Mouse (Mus musculus) G1E (cell line): Measurements from ENCODE around the gene Pkd2l1. TPM values are rescaled to one million over a fixed set of nuclear protein-coding genes. Genes with fewer than 3 reads are reported as not detected.

ENCODE experiments used
- ATAC-seq: 2 replicates; pipeline ENCODE4 v1.8.0; 2016; ENCODE audit warnings: mild to moderate bottlenecking; ENCODE audit not compliant: insufficient number of reproducible peaks, poor library complexity, low FRiP score, severe bottlenecking; ENCODE audit errors: extremely low read depth
- DNase-seq: peaks from one replicate; pipeline ENCODE4 v3.0.0; 2012; ENCODE audit warnings: low spot score
- H3K27me3 ChIP-seq: 2 replicates; pipeline ENCODE4 v1.6.1; 2012; ENCODE audit warnings: mild to moderate bottlenecking, low read length, inconsistent platforms; ENCODE audit not compliant: insufficient read depth
- H3K36me3 ChIP-seq: replicated peaks from 2 replicates; pipeline ENCODE3; 2012; ENCODE audit warnings: mild to moderate bottlenecking, inconsistent platforms
- H3K4me1 ChIP-seq: 2 replicates; pipeline ENCODE4 v1.6.1; 2012; ENCODE audit warnings: low read depth, low read length, inconsistent platforms, mixed read lengths; ENCODE audit not compliant: insufficient read depth
- H3K4me3 ChIP-seq: 2 replicates; pipeline ENCODE4 v1.5.1; 2012; ENCODE audit warnings: low read depth, mild to moderate bottlenecking, inconsistent platforms, low read length, moderate library complexity, mixed read lengths
- H3K9me3 ChIP-seq: replicated peaks from 2 replicates; pipeline ENCODE4 v1.6.1; 2012; ENCODE audit warnings: inconsistent platforms
- CTCF ChIP-seq: IDR thresholded peaks from 2 replicates; pipeline ENCODE4 v1.5.1; 2012; ENCODE audit warnings: low read depth, low read length, inconsistent platforms, mixed read lengths
- GATA1 ChIP-seq: IDR thresholded peaks from 2 replicates; pipeline ENCODE4 v1.6.1; 2012; ENCODE audit warnings: borderline replicate concordance, low read length, inconsistent platforms, mixed read lengths
- GATA2 ChIP-seq: IDR thresholded peaks from 2 replicates; pipeline ENCODE4 v1.6.1; 2012; ENCODE audit warnings: low read depth, low read length, inconsistent platforms, borderline replicate concordance
- POLR2AphosphoS5 ChIP-seq: IDR thresholded peaks from 2 replicates; pipeline ENCODE4 v1.6.1; 2012; ENCODE audit warnings: low read depth, low read length, inconsistent platforms; ENCODE audit not compliant: insufficient replicate concordance
- TAL1 ChIP-seq: conservative IDR thresholded peaks from 2 replicates; pipeline ENCODE4 v1.6.1; 2012; ENCODE audit warnings: low read depth, low read length, inconsistent platforms, mixed read lengths
- polyA plus RNA-seq: library from polyadenylated mRNA; stranded (reverse); fragments of >175 nt; gene quantifications from 2 replicates; pipeline ENCODE4 v1.2.3, GENCODE M21; 2012
- total RNA-seq, 2 experiments: library from RNA; stranded (forward) in 1 of 2; stranded (reverse) in 1 of 2; fragments of 200-1000 nt in 1 of 2; fragments of >200 nt in 1 of 2; fragmentation: Nextera tagmentation in 1 of 2; gene quantifications; 2 replicates each; pipeline ENCODE4 v1.2.3; 2014 to 2017

Gene Pkd2l1
- total and polyA plus RNA-seq, 3 experiments = not detected

GRCm38 (mm10) chr19:44100840-44101239 is 91.4 kb downstream of the Pkd2l1 start:
- peaks cover 12% of the 10 kb centered on the region for H3K4me1 ChIP-seq
- TF ChIP-seq CTCF (no peak), GATA2 (no peak), TAL1 (no peak), POLR2AphosphoS5 (no peak), GATA1 (no peak)
- no peak for DNase-seq
- peaks cover 69% of the 10 kb centered on the region for H3K36me3 ChIP-seq
- H3K9me3 ChIP-seq = no peaks in the 10 kb centered on the region
- H3K27me3 ChIP-seq = no peaks in the 10 kb centered on the region
- no peak overlapping the region for H3K4me3 ChIP-seq
- no peak for ATAC-seq

Other genes starting within 250 kb of the Pkd2l1 start
- not detected in 2 replicates for gene Cpn1, start 205.9 kb downstream of the Pkd2l1 start, total RNA-seq (2014; fragmentation: Nextera tagmentation)
- not detected in 2 replicates for gene Cpn1, start 205.9 kb downstream of the Pkd2l1 start, total RNA-seq (2017)
- gene Cpn1, start 205.9 kb downstream of the Pkd2l1 start, polyA plus RNA-seq = not detected in 2 replicates
- not detected in 2 replicates for gene Cyp2c23, start 163.2 kb downstream of the Pkd2l1 start, total RNA-seq (2014; fragmentation: Nextera tagmentation)
- 0.11 and 0.12 TPM in 2 replicates for gene Cyp2c23, start 163.2 kb downstream of the Pkd2l1 start, total RNA-seq (2017)
- gene Cyp2c23, start 163.2 kb downstream of the Pkd2l1 start, polyA plus RNA-seq = not detected in 2 replicates
- 21.7 and 24.5 TPM in 2 replicates for gene Erlin1, start 122.7 kb downstream of the Pkd2l1 start, total RNA-seq (2014; fragmentation: Nextera tagmentation)
- gene Erlin1, start 122.7 kb downstream of the Pkd2l1 start, total RNA-seq (2017) = 11.0 and 12.8 TPM in 2 replicates
- 7.1 and 8.2 TPM in 2 replicates for gene Erlin1, start 122.7 kb downstream of the Pkd2l1 start, polyA plus RNA-seq
- gene Chuk, start 85.0 kb downstream of the Pkd2l1 start, total RNA-seq (2014; fragmentation: Nextera tagmentation) = 48.4 and 54.9 TPM in 2 replicates
- 77.6 and 94.1 TPM in 2 replicates for gene Chuk, start 85.0 kb downstream of the Pkd2l1 start, total RNA-seq (2017)
- 13.8 and 14.3 TPM in 2 replicates for gene Chuk, start 85.0 kb downstream of the Pkd2l1 start, polyA plus RNA-seq
- gene Cwf19l1, start 56.6 kb downstream of the Pkd2l1 start, total RNA-seq (2014; fragmentation: Nextera tagmentation) = 23.0 and 35.2 TPM in 2 replicates
- gene Cwf19l1, start 56.6 kb downstream of the Pkd2l1 start, total RNA-seq (2017) = 24.5 and 35.3 TPM in 2 replicates
- 5.4 and 7.4 TPM in 2 replicates for gene Cwf19l1, start 56.6 kb downstream of the Pkd2l1 start, polyA plus RNA-seq
- gene Bloc1s2, start 46.0 kb downstream of the Pkd2l1 start, total RNA-seq (2014; fragmentation: Nextera tagmentation) = 51.8 and 70.5 TPM in 2 replicates
- gene Bloc1s2, start 46.0 kb downstream of the Pkd2l1 start, total RNA-seq (2017) = 95.4 and 102 TPM in 2 replicates
- gene Bloc1s2, start 46.0 kb downstream of the Pkd2l1 start, polyA plus RNA-seq = 302 and 361 TPM in 2 replicates
- gene Scd3, start 10.8 kb upstream of the Pkd2l1 start, total RNA-seq (2014; fragmentation: Nextera tagmentation) = 0.87 and 3.8 TPM in 2 replicates
- gene Scd3, start 10.8 kb upstream of the Pkd2l1 start, total RNA-seq (2017) = 0.12 and 0.27 TPM in 2 replicates
- 0.11 TPM in 1 of 2 replicates, not detected in the other for gene Scd3, start 10.8 kb upstream of the Pkd2l1 start, polyA plus RNA-seq
- gene Scd2, start 101.2 kb upstream of the Pkd2l1 start, total RNA-seq (2014; fragmentation: Nextera tagmentation) = 710 and 771 TPM in 2 replicates
- 537 and 649 TPM in 2 replicates for gene Scd2, start 101.2 kb upstream of the Pkd2l1 start, total RNA-seq (2017)
- 63.8 and 97.6 TPM in 2 replicates for gene Scd2, start 101.2 kb upstream of the Pkd2l1 start, polyA plus RNA-seq
- gene Scd4, start 140.7 kb upstream of the Pkd2l1 start, total RNA-seq (2014; fragmentation: Nextera tagmentation) = 0.23 TPM in 1 of 2 replicates, not detected in the other
- gene Scd4, start 140.7 kb upstream of the Pkd2l1 start, total RNA-seq (2017) = 0.44 and 0.76 TPM in 2 replicates
- 0.10 and 0.13 TPM in 2 replicates for gene Scd4, start 140.7 kb upstream of the Pkd2l1 start, polyA plus RNA-seq
- 0.38 and 0.63 TPM in 2 replicates for gene Scd1, start 215.4 kb upstream of the Pkd2l1 start, total RNA-seq (2014; fragmentation: Nextera tagmentation)
- 5.6 and 6.4 TPM in 2 replicates for gene Scd1, start 215.4 kb upstream of the Pkd2l1 start, total RNA-seq (2017)
- 6.6 TPM in 2 replicates for gene Scd1, start 215.4 kb upstream of the Pkd2l1 start, polyA plus RNA-seq